Mouse (Mus musculus): ENCODE data around the gene Gm26938. TPM values are rescaled to one million over a fixed set of nuclear protein-coding genes. Genes with fewer than 3 reads are reported as not detected.

Gene Gm26938
- total and polyA plus RNA-seq, 2 experiments from 2014 or later = 1.3 TPM; not detected in 1

GRCm38 (mm10) chr5:139819538-139820181 lies 6.5 kb downstream of the Gm26938 start, which contains the start of gene Tmem184a:
TSS of gene Tmem184a (minus strand) at chr5:139819917.
- Histone ChIP-seq H3K4me2 (ENCODE audit: low read depth, low read length, poor library complexity, severe bottlenecking) (no peak within 1 kb of the TSS), H3K36me3 (ENCODE audit: insufficient read depth, low read length) (peaks cover 25% of the 10 kb centered on the region), H3K27ac (ENCODE audit: low read depth, low read length) (no peak within 1 kb of the TSS), H3K9me3 (ENCODE audit: low read length) (no peaks in the 10 kb centered on the region), H3K9ac (replicated peaks; ENCODE audit: low read length, poor library complexity, severe bottlenecking) (no peak within 1 kb of the TSS), H3K4me1 (ENCODE audit: insufficient read depth, low read length) (no peaks in the 10 kb centered on the region), H3K27me3 (ENCODE audit: insufficient read depth, low read length) (no peaks in the 10 kb centered on the region), H3K4me3 (ENCODE audit: low read depth, low read length) (no peak within 1 kb of the TSS)
- 86% methylated on average over 9 of the region's 9 CpGs for WGBS
- ATAC-seq (ENCODE audit: low FRiP score) (no peak), DNase-seq (ENCODE audit: low spot score) (no peak)
- no peak for TF ChIP-seq CTCF (IDR thresholded peaks at IDR 0.05)

GRCm38 (mm10) chr5:139818801-139819200 lies 7.4 kb downstream of the Gm26938 start:
- H3K4me2 ChIP-seq (ENCODE audit: low read depth, low read length, poor library complexity, severe bottlenecking) = no peak overlapping the region
- no peak overlapping the region for H3K4me3 ChIP-seq (ENCODE audit: low read depth, low read length)
- no peak overlapping the region for H3K9ac ChIP-seq (replicated peaks; ENCODE audit: low read length, poor library complexity, severe bottlenecking)
- no peak overlapping the region for H3K27ac ChIP-seq (ENCODE audit: low read depth, low read length)
- no peaks in the 10 kb centered on the region for H3K4me1 ChIP-seq (ENCODE audit: insufficient read depth, low read length)
- peaks cover 25% of the 10 kb centered on the region for H3K36me3 ChIP-seq (ENCODE audit: insufficient read depth, low read length)
- H3K9me3 ChIP-seq (ENCODE audit: low read length) = no peaks in the 10 kb centered on the region
- peaks cover 3% of the 10 kb centered on the region; the same call in 1 of the 2 replicates for H3K27me3 ChIP-seq (ENCODE audit: insufficient read depth, low read length)
- WGBS = 49% methylated on average over 4 of the region's 4 CpGs
- ATAC-seq (ENCODE audit: low FRiP score) (no peak), DNase-seq (ENCODE audit: low spot score) (peak; percentile 37)
- peak; percentile 70 for TF ChIP-seq CTCF (IDR thresholded peaks at IDR 0.05)

GRCm38 (mm10) chr5:139818056-139818455 lies 8.2 kb downstream of the Gm26938 start:
- WGBS = 81% methylated on average over 3 of the region's 3 CpGs
- H3K36me3 ChIP-seq (ENCODE audit: insufficient read depth, low read length) = peaks cover 19% of the 10 kb centered on the region
- no peak overlapping the region for H3K27ac ChIP-seq (ENCODE audit: low read depth, low read length)
- no peak overlapping the region for H3K4me3 ChIP-seq (ENCODE audit: low read depth, low read length)
- no peak overlapping the region for H3K4me2 ChIP-seq (ENCODE audit: low read depth, low read length, poor library complexity, severe bottlenecking)
- no peaks in the 10 kb centered on the region for H3K4me1 ChIP-seq (ENCODE audit: insufficient read depth, low read length)
- DNase-seq (ENCODE audit: low spot score) = no peak
- TF ChIP-seq CTCF (IDR thresholded peaks at IDR 0.05) = no peak
- H3K9ac ChIP-seq (replicated peaks; ENCODE audit: low read length, poor library complexity, severe bottlenecking) = no peak overlapping the region
- no peaks in the 10 kb centered on the region for H3K9me3 ChIP-seq (ENCODE audit: low read length)
- ATAC-seq (ENCODE audit: low FRiP score) = no peak
- H3K27me3 ChIP-seq (ENCODE audit: insufficient read depth, low read length) = peaks cover 6% of the 10 kb centered on the region; the same call in 1 of the 2 replicates

- no peaks in the 10 kb centered on the region for H3K9me3 ChIP-seq (ENCODE audit: low read length)
- no peak for DNase-seq (ENCODE audit: low spot score)
- 11% methylated on average over 1 of the region's 1 CpGs for WGBS
- peaks cover 11% of the 10 kb centered on the region for H3K36me3 ChIP-seq (ENCODE audit: insufficient read depth, low read length)
- H3K27ac ChIP-seq (ENCODE audit: low read depth, low read length) = no peak overlapping the region
- TF ChIP-seq CTCF (IDR thresholded peaks at IDR 0.05) = peak; percentile 72
- no peak overlapping the region for H3K4me3 ChIP-seq (ENCODE audit: low read depth, low read length)
- no peak overlapping the region for H3K9ac ChIP-seq (replicated peaks; ENCODE audit: low read length, poor library complexity, severe bottlenecking)
- H3K4me2 ChIP-seq (ENCODE audit: low read depth, low read length, poor library complexity, severe bottlenecking) = no peak overlapping the region
- H3K27me3 ChIP-seq (ENCODE audit: insufficient read depth, low read length) = peaks cover 6% of the 10 kb centered on the region; the same call in 1 of the 2 replicates
- no peak for ATAC-seq (ENCODE audit: low FRiP score)
- H3K4me1 ChIP-seq (ENCODE audit: insufficient read depth, low read length) = no peaks in the 10 kb centered on the region
Measured at GRCm38 (mm10) chr5:139817292-139817691, 8.9 kb downstream of the Gm26938 start.

- no peaks in the 10 kb centered on the region for H3K9me3 ChIP-seq (ENCODE audit: low read length)
- H3K4me2 ChIP-seq (ENCODE audit: low read depth, low read length, poor library complexity, severe bottlenecking) = no peak overlapping the region
- TF ChIP-seq CTCF (IDR thresholded peaks at IDR 0.05) = no peak
- peaks cover 6% of the 10 kb centered on the region; the same call in 1 of the 2 replicates for H3K27me3 ChIP-seq (ENCODE audit: insufficient read depth, low read length)
- no peak for DNase-seq (ENCODE audit: low spot score)
- no peak overlapping the region for H3K27ac ChIP-seq (ENCODE audit: low read depth, low read length)
- H3K4me1 ChIP-seq (ENCODE audit: insufficient read depth, low read length) = no peaks in the 10 kb centered on the region
- H3K4me3 ChIP-seq (ENCODE audit: low read depth, low read length) = no peak overlapping the region
- ATAC-seq (ENCODE audit: low FRiP score) = no peak
- H3K9ac ChIP-seq (replicated peaks; ENCODE audit: low read length, poor library complexity, severe bottlenecking) = no peak overlapping the region
- H3K36me3 ChIP-seq (ENCODE audit: insufficient read depth, low read length) = peaks cover 3% of the 10 kb centered on the region; the same call in 1 of the 2 replicates
Measured at GRCm38 (mm10) chr5:139816445-139816844, 9.8 kb downstream of the Gm26938 start.

- no peak for ATAC-seq (ENCODE audit: low FRiP score)
Measured at GRCm38 (mm10) chr5:139815964-139816363, 10.2 kb downstream of the Gm26938 start.

More at GRCm38 (mm10) chr5:139815964-139816363, 10.2 kb downstream of the Gm26938 start:
- no peak overlapping the region for H3K4me3 ChIP-seq (ENCODE audit: low read depth, low read length)
- TF ChIP-seq CTCF (IDR thresholded peaks at IDR 0.05) = no peak
- H3K36me3 ChIP-seq (ENCODE audit: insufficient read depth, low read length) = no peaks in the 10 kb centered on the region; the same call in 1 of the 2 replicates
- no peak overlapping the region for H3K9ac ChIP-seq (replicated peaks; ENCODE audit: low read length, poor library complexity, severe bottlenecking)
- peak; percentile 15 for DNase-seq (ENCODE audit: low spot score)
- WGBS = 67% methylated on average over 6 of the region's 6 CpGs
- no peak overlapping the region for H3K4me2 ChIP-seq (ENCODE audit: low read depth, low read length, poor library complexity, severe bottlenecking)
- peaks cover 6% of the 10 kb centered on the region; the same call in 1 of the 2 replicates for H3K27me3 ChIP-seq (ENCODE audit: insufficient read depth, low read length)
- H3K27ac ChIP-seq (ENCODE audit: low read depth, low read length) = no peak overlapping the region
- no peaks in the 10 kb centered on the region for H3K4me1 ChIP-seq (ENCODE audit: insufficient read depth, low read length)
- H3K9me3 ChIP-seq (ENCODE audit: low read length) = no peaks in the 10 kb centered on the region

Measured in midbrain, postnatal 0 days (tissue).